Mouse (Mus musculus) CD4-positive, CD25-positive, alpha-beta regulatory T cell, adult 4 months (primary cell): ENCODE results near the gene G6pdx. TPM values are rescaled to one million over a fixed set of nuclear protein-coding genes. Genes with fewer than 3 reads are reported as not detected.

ENCODE experiments used
- ATAC-seq: one replicate; pipeline ENCODE4 v1.8.0; 2017
- polyA plus RNA-seq, 2 experiments: library from polyadenylated mRNA; unstranded; fragments of 100-300 nt; shearing (Covaris generic); gene quantifications; one replicate each; pipeline ENCODE4 v1.2.1; 2017

G6pdx gene
- 10 to 100 TPM; 33.3 to 41.4 TPM for polyA plus RNA-seq

DNA sequence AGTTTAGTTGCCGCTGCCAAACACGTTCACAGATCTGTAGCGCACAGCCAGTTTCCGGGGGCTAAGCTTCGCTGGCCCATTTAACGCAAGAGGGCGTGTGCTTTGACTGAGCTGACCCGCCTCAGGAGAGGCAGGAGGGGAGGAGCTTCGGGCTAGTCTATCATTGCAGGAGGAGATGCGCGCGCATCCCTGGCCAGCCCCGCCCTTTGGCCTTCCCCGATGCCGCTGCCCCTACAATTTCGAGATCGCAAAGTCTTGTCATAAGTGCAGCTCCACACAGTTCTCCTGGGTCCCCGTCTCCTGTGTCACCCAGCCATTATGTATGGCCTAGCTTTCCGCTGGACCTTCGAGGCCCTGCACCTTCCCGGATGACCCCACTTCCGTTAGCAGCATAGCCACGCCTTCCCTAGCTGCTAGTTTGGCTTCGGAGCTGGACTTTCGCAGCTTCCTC is at the start of gene G6pdx:
TSS of gene G6pdx (minus strand) at position 369 of the 451 bp plus-strand sequence.
- peak; percentile 83 for ATAC-seq

DNA sequence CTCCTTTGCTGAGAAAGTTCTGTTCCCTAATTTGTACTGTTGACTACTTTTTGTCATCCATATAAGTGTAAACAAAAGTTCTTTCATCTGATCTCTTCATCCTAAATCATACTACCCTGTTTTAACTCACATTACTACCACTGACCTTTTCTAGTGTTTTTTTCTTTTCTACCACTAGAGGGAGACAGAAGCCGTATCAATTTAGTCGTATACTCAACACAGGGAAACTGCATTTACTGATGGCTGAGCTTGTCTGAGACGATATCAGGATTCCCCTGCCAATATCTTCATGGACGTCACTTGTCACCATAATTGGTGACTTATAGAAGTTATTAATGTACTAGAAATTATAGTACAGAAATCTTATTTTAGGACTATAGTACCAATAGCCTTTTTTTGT is 23.8 kb upstream of the G6pdx start:
- ATAC-seq, result peak; percentile 58

DNA sequence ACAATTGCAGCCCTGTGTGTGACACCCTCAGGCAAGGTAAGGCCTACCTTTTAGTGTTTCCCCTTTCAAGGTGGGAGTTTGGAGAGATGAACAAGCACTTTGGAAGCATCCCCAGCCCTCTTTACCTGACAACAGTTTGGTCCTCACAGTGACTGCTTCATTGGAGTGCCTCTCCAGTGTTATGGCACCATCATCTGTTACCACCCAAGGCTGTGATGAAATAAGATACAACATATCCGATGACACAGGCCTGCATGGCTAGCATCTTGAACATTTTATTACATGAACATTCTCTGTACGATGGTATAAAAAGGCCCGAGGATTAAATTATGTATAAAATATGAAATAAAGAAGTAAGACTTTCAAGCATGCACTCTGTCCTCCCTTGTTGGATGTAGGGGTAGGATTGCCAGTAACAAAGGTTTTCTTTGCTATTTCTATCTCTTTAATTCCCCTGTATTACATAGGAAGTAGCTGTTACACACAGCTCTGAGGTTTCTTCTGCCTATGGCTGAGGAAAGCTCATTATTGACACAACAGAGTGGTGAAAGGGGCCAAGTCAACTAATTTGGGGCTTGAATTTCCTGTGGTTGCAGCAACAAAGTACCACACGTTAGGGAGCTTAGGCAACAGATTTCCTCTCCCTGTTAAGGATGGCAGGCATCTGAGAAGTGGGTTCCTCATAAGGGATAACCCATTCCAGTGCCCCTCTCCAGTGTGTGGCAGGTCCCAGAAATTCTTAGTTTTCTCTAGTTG is 22.3 kb upstream of the G6pdx start:
- ATAC-seq, result no peak

DNA sequence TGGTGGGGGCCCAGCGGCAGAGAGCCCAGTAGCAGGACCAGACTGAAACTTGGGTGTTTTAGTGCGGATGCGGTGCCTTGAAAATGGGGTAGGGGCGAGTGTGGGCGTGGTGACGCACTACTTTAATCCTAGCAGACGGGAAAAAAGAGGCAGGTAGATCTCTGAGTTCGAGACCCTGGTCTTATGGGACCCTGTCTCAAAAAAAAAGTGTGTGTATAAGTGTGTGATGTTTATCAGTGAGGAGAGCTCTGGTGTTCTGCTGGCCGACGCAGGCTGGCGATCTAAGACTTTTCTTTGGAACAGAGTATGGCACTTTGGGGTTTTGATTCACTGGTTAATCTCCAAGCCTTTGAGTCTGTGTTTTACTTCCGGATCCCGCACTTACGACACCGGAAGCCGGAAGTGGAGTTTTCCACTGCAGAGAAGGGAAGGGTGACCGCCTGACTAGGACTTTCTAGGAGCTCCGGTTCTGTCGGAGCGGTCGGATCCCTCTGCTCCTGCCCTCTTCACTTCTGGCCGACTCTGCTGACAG is 362 bp upstream of the G6pdx start:
- peak; percentile 71 for ATAC-seq

DNA sequence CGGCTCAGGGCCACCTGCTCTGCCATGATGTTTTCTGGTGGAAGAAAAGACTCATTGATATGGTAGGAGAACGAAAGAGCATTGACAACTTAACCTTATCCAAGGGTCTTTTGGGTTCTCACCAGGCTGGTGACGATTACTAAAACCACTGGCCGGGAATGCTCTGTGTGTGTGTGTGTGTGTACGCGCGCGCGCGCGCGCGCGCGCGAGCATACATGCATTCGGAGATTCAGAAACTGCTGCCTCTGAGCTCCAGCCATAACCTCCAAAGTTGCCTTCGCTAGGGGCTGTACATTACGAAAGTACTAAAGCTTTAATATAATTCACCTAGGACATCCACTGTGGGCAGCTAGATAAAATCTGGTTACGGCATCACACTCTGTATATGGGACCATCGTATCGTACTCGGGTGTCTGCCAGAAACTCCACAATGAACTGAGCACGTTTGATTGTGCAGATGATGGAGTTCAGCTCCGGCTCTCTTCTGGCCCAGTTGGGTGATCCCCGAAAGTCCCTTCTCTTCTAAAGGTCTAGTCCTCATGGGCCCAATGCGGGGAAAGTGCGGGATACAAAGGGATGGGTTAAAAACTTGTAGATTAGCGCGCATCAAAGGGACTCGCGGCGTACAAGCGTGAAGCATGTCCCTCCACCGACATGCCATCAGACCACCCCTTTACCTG is 708 bp downstream of the G6pdx start:
- peak; percentile 27 for ATAC-seq

DNA sequence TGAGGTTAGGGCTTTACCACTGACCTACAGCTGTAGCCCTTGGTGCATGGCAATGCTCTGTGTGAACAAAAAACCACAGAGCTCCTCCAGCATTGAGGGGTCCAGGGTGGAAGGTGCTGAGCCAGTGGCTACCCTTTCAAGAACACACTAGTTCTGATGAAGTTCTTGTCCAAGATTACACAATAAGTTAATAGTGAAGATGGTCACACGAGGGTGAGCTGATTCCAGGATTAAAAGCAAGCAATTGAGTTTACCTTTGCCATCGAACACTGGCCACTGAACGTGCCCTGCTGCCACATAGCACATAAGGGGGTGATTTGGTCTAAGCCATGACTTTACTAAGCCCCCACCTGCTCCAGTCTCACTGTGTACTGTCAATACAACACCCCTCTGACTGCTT is 1.9 kb downstream of the G6pdx start:
- ATAC-seq, result no peak

DNA sequence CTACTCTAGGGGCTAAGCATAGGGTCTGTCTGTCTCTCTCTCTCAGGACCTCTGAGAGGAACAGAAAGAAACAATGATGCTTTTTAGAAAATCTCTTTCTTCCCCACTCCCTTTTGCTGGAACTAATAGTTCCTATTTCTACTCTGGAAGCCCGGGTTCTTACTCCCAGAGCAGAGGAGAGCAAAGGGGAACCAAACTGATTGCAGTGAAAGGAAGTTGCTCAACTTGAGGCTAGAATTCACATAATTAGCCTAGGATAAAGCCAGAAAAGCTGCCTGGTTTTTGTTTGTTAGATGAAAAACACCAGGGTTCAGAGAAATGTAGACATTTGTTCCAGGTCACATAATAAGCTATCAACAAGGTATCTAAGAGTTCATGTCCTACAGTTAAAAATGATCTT is 2.7 kb downstream of the G6pdx start:
- ATAC-seq, result no peak

DNA sequence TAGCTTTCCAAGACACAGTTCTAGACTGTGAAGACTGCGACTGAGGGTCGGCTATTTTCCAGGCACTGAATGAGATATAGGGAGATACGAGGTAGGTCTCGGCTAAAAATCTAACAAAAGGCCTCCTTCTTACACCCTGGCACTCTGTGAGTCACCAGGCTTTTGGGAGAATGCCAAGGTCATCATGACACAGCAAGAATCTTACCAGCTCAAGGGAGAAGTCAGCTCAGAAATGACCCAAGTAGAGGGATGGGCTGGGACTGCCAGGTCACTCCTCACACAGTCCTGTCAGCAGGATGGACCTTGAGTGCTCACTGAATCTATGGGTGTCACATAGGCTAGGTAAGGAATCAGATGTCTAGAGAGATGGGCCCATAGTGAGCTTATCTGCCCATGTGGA is 3.8 kb downstream of the G6pdx start:
- no peak for ATAC-seq

DNA sequence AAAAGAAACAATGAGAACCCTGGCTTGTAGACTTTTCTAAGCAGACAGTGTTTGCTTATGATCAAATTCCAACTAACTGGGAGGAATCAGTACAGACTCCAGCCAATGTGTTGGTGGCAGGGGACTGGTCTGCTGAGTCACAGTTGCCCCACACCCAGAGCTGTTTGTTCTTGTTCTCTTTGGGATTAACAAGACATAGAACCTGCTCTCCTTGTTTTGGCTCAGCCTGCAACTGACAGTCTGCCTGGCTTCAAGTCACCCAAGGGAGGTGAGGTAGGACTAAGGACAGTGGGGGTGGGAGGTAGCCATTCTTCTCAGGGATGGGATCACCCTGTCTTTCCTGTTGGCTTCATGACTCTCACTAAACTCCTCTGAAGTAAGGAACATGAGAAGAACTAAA is 4.6 kb downstream of the G6pdx start:
- ATAC-seq, result no peak

DNA sequence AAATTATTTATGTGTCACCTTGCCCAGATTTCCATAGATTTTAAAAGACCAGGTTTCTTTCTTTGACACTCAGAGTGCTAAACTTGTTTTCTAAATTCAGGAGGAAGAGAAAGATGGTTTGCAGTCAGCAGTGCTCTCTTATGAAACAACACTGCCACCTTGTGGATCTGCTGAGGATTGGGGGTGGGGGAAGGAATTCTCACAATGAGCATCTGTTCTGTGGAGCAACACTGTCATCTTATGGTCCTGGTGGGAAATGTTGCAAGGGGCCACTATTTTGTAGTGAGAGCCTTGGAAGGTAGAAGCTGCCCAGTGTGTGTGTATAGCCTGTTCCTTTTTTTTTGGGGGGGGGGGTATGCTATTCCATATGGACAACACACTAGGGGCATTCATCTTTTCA is 15.6 kb downstream of the G6pdx start:
- ATAC-seq, result peak; percentile 90

DNA sequence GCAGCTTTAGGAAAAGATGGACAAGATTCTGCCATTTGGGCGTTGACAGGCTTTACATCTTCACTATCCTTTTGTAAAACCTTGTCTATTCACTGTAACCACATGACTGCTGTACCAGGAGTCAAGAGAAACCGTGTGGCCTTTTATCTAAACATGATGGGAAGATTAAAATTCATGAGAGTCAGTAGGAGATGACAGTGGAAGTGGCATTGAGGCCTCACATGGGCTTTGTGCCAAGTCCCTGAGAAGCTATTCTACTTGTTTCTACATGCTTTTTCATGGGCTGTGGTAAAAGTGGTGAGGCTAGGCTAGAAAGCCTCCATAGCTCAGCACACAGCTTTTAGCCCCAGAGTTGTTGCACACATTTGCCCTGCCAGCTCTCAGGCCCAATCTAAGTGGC is 20.7 kb downstream of the G6pdx start:
- ATAC-seq, result no peak

DNA sequence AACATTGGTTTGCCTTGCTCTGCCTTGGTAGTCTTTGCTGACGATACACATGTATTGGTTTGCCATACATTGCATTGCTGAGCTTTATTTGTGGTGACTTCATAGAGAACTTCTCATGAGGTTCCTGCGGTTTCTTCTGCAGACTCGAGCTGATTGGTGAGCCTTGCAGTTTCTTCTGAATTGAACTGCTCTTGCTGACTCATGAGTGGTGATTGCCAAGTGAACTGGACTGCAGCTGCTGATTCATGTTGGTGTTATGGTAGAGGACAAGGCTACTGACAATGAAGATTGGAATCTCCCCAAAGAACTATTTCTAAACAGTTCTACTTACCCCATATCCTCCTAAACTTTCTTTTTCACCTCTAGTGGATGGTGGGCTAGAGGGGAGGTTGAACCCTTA is 28.9 kb downstream of the G6pdx start:
- ATAC-seq, result no peak

DNA sequence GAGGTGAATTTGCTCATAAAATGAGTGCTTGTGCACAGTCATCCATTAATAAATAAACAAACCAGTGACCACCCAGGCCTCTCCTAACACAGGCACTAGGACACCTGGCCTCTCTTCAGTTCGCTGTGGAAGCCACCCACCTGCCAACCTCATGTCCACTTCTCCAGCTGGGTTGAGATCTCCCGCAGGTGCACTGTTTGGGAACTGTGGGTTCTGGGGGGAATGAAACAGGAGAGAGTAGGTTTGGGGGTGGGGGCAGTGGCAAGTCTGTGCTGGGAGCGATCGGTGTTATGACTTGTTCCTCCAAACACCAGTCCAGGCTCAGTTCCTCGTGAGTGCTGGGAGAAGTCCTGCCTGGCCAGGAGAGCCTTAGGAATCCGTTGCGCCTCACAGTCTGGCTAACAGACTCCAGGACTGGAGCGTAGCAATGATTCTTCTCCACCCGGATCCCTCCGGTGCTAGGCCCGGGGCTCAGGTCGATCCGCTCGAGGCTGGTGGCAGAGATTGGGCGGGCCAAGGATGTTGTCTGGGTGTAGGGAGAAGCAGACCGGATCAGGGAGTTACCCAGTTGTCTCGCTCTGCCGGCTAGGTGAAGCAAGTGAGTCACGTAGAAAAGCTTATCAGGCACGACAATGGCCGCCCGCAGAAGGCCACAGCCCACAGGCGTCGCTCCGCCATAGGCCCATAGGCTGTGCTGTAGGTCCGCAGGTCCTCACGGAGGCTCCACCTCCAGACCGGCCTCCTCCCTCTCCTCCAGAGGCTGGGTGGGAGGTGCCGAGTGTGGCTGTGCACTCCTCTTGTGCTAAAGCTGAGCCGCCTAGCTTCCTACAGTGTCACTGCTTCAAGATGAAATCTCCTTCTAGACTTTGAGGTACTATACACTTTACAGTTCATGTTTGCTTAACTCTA is 36.2 kb downstream of the G6pdx start, which contains the start of the genes Fam3a and Ikbkg:
TSS of gene Fam3a (minus strand) at position 738 of the 909 bp plus-strand sequence.
TSS of gene Ikbkg (plus strand) at position 756 of the 909 bp plus-strand sequence.
- peak; percentile 99 for ATAC-seq

DNA sequence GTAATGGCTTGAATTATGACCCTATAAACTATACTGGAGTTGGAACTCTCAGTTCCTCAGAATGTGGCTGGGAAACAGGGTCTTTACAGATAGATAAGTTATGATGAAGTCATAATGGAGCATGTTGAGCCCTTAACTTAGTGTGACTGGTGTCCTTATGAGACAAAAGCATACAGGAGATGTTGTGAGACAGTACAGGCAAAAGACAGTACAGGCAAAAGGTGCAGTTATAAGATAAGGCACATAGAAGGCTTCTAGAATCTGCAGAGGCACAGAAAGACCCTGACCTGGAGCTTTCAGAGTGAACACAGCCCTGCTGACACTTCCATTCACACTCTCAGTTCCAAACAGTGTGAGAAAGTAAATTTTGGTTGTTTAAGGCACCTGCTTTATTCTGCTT is 40.8 kb downstream of the G6pdx start:
- ATAC-seq, result no peak

DNA sequence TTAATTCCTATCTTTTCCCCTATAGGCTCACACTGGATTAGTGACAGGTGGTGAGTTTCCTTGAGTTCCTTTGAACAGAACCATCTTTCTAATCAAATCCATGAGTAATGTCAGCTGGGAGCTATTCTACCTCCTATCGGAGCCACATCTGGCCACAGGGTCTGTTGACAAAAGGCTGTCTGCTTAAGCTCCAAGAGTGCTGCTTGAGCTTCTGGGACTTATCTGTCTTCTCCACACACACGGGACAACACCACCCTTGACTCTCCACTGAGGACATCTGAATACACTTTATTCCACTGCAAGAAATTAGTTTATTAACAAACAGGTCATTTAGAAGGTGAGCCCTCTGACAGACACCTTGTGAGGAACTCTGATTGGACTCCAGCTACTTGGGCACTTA is 44.5 kb downstream of the G6pdx start:
- ATAC-seq, result no peak

DNA sequence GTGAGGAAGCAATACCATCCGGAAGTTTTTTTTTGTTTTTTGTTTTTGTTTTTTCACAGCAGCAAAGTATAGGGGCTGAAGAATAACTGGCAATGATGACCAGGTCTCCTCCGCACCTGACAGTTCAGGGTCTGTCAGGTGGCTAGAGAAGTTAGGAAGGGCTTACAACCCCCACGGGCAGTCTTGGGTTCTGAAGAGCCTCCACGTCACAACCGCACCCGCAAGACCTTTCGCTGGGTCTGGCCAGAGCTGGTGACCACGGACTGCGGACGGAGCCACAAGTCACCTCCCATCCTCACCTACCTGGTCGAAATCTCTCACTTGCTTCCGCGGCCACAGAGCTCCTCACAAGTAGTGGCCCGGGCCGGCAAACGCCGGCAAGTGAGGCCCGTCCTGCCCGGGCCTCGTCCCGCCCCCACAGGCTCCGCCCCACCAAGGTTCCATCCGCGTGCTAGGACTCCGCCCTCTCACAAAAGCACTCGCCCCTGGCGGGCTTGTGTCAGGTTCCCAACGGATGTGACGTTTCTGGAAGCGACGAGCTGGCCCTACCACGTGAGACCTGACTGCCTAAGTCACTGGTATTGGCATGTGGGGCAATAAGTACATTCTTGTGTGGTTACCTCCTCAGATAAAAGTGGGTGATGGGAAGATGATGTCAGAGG is 56.0 kb downstream of the G6pdx start, which contains the start of the genes Ubl4a and Slc10a3:
TSS of gene Ubl4a (minus strand) at position 331 of the 662 bp plus-strand sequence.
TSS of gene Slc10a3 (minus strand) at position 462 of the 662 bp plus-strand sequence.
- peak; percentile 95 for ATAC-seq

DNA sequence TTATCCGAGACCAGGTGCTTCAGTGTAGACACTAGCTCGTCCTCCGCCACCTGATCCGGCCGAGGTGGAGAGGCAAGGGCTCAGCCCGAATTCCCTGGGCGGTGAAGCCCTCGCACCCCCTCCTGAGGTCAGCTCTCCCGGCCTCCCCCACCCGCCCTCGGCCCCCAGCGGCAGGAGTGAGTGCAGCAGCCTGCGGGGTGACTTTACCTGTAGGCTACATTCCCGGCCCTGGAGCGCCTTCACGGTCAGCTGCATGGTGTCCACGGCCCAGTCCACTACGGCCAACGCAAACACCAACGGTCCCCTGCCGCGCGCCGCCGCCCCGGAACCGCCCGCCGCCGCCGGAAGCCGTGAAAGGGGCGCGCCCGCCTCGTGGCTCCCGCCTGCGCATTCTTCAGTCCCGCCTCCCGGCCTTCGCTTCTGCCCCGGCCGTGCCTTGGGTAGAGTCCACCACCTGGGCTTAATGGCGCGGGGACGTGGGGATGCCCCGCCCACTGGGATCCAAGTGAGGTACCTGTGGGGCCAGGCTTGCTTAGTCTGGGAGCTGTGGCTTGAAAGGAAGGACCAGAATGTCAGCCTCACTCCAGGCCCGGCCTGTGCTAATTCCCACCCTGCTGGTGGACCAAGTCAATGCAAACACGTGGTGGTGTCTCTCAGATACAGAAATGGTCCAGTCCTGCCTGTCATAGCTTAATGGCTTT is 60.6 kb downstream of the G6pdx start:
- peak; percentile 56 for ATAC-seq

DNA sequence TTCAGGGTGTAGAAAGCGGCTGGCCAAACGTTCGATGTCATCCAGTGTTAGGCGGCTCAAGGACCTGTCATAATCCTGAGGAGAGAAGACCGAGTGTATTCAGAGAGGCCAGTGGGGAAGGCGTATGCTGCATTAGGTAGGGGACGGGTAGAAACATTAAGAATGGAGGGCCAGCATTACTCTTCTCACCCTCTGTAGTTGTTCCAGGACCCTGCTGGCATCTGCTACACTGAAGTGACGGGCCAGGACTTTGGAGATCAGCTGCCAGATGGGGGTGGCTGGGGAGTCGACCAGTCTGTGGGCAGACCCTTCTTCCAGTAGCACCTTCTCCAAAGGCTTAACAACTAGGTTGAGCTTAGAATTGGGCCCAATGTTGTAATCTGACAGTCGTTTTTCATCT is 61.5 kb downstream of the G6pdx start:
- no peak for ATAC-seq
